In the genomic region with DNA sequence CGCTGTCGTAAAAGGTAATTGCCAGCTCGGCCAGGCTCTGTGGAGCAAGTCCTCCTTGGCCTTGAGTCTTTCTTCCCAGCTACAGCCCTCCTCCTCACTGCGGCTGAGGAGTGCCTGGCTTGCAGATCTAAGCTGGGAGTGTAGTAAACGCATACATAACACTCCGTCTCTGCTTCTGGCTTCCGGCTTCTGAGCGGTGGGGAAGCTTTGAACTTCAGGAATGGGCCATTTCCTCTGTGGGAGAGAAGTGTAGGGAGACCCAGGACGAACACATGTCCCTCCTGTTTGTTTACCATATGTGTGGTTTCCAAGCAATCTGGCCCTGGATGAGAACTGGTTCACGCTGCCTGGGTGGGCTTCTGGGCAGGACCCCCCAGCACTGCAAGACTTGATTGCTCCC, we compare ENCODE assay signal across 26 mouse cellular contexts.
DNase-seq lines count a peak whose midpoint lies in the region; ATAC-seq and TF ChIP-seq lines count a peak whose summit lies in the region.
"Had no signal": no experiment of that assay in that cellular context is flagged by ENCODE, and none has a peak within 500 bp of the region (broad histone marks: within the 10 kb centered on the region; RNA-seq: fewer than 3 reads in every experiment).

No protein-coding gene starts in this region.

- H3K9me3 ChIP-seq in lung, embryonic 14.5 days (ENCODE audit: low read depth, low read length): no peaks in the 10 kb centered on the region
- no peaks in the 10 kb centered on the region for H3K9me3 ChIP-seq in limb, embryonic 14.5 days (ENCODE audit: control insufficient read depth, low read length)
- H3K9me3 ChIP-seq in hindbrain, embryonic 10.5 days: no peaks in the 10 kb centered on the region
- H3K9me3 ChIP-seq: forebrain, embryonic 10.5 days; heart, embryonic 10.5 days; liver, embryonic 15.5 days had no signal

- no peaks in the 10 kb centered on the region for H3K4me1 ChIP-seq in lung, embryonic 14.5 days (ENCODE audit: insufficient read depth)
- peaks cover 7% of the 10 kb centered on the region; the same call in 1 of the 2 replicates for H3K4me1 ChIP-seq in limb, embryonic 14.5 days (ENCODE audit: control insufficient read depth, insufficient read depth, low read length)
- H3K4me1 ChIP-seq in hindbrain, embryonic 10.5 days (replicated peaks): no peaks in the 10 kb centered on the region; the same call in 1 of the 2 replicates
- H3K4me1 ChIP-seq: liver, embryonic 15.5 days had no signal

- 44% methylated on average over 10 of the region's 10 CpGs for WGBS in lung, embryonic 14.5 days
- WGBS in limb, embryonic 14.5 days: 16% methylated on average over 10 of the region's 10 CpGs
- 76% methylated on average over 10 of the region's 10 CpGs for WGBS in hindbrain, embryonic 10.5 days

- no peak overlapping the region for H3K9ac ChIP-seq in lung, embryonic 14.5 days
- H3K9ac ChIP-seq in limb, embryonic 14.5 days (ENCODE audit: low read depth, low read length, severe bottlenecking): no peak overlapping the region
- H3K9ac ChIP-seq: liver, embryonic 15.5 days had no signal

- no peak overlapping the region for H3K27ac ChIP-seq in lung, embryonic 14.5 days (ENCODE audit: low read depth)
- no peak overlapping the region for H3K27ac ChIP-seq in limb, embryonic 14.5 days (replicated peaks; ENCODE audit: low read depth, low read length)
- H3K27ac ChIP-seq in hindbrain, embryonic 10.5 days: no peak overlapping the region
- H3K27ac ChIP-seq: forebrain, embryonic 10.5 days; gastrocnemius, adult 2 months; heart, embryonic 10.5 days; liver, embryonic 15.5 days; stomach, postnatal 0 days had no signal

- no peak overlapping the region for H3K4me2 ChIP-seq in lung, embryonic 14.5 days
- no peak overlapping the region for H3K4me2 ChIP-seq in limb, embryonic 14.5 days (replicated peaks; ENCODE audit: low read depth, low read length, severe bottlenecking)
- H3K4me2 ChIP-seq: liver, embryonic 15.5 days had no signal

- no peak for TF ChIP-seq CTCF in lung, embryonic 14.5 days (IDR thresholded peaks at IDR 0.05; ENCODE audit: low read depth)

- ATAC-seq in lung, embryonic 14.5 days (ENCODE audit: insufficient read depth): peak; percentile 79
- peak; percentile 19; the same call in 1 of the 2 replicates for ATAC-seq in limb, embryonic 14.5 days (ENCODE audit: low FRiP score, low read depth)
- ATAC-seq: forebrain, embryonic 16.5 days had no signal

- TF ChIP-seq POLR2A in limb, embryonic 14.5 days (IDR thresholded peaks at IDR 0.05; ENCODE audit: borderline replicate concordance, extremely low read depth, insufficient read depth, insufficient read length): no peak

- peak; percentile 59 for DNase-seq in lung, embryonic 14.5 days
- DNase-seq in lung, postnatal 14 days: no peak
- peak; percentile 87 for DNase-seq in R1 (ENCODE audit: low read depth, low spot score)
- peak; percentile 20 for DNase-seq in hindlimb bud, embryonic 11.5 days (ENCODE audit: extremely low spot score, low read depth, low spot score)
- no peak for DNase-seq in limb, embryonic 14.5 days (ENCODE audit: low spot score)
- no peak for DNase-seq in heart, adult 18-20 months
- no peak for DNase-seq in adrenal gland, adult 18-20 months (ENCODE audit: low spot score in 2 of 2)
- DNase-seq in hindbrain, embryonic 10.5 days (ENCODE audit: low spot score): no peak
- DNase-seq: adrenal gland, adult 2 months; B cell, adult 2 months; cerebellum, adult 18-20 months; cerebellum, postnatal 25 days; gastrocnemius, adult 2 months; kidney, adult 9 months; kidney, postnatal 36 days; layer of hippocampus, postnatal 36 days; liver; lung, postnatal 36 days; midbrain, embryonic 14.5 days had no signal

- no peaks in the 10 kb centered on the region for H3K27me3 ChIP-seq in lung, embryonic 14.5 days (ENCODE audit: insufficient read depth, low read length)
- H3K27me3 ChIP-seq in limb, embryonic 14.5 days (ENCODE audit: control insufficient read depth, insufficient read depth, low read length): no peaks in the 10 kb centered on the region
- no peaks in the 10 kb centered on the region for H3K27me3 ChIP-seq in hindbrain, embryonic 10.5 days (ENCODE audit: insufficient read depth, poor library complexity, severe bottlenecking)
- H3K27me3 ChIP-seq: CH12.LX; liver, embryonic 15.5 days had no signal

- no peak overlapping the region for H3K4me3 ChIP-seq in lung, embryonic 14.5 days (ENCODE audit: low read depth, low read length)
- no peak overlapping the region for H3K4me3 ChIP-seq in limb, embryonic 14.5 days (replicated peaks; ENCODE audit: low read length)
- H3K4me3 ChIP-seq in hindbrain, embryonic 10.5 days: no peak overlapping the region
- H3K4me3 ChIP-seq: forebrain, embryonic 10.5 days; gastrocnemius, adult 2 months; heart, embryonic 10.5 days; liver, embryonic 15.5 days; megakaryocyte, embryonic 14.5 days had no signal

- no peaks in the 10 kb centered on the region for H3K36me3 ChIP-seq in lung, embryonic 14.5 days (ENCODE audit: insufficient read depth)
- no peaks in the 10 kb centered on the region for H3K36me3 ChIP-seq in limb, embryonic 14.5 days (ENCODE audit: control insufficient read depth, insufficient read depth, low read length)
- no peaks in the 10 kb centered on the region for H3K36me3 ChIP-seq in hindbrain, embryonic 10.5 days
- H3K36me3 ChIP-seq: forebrain, embryonic 10.5 days; heart, embryonic 10.5 days; liver, embryonic 15.5 days had no signal

Comparison
In these comparisons a context has a peak if more than half of its experiments do, and no peak if none do; other contexts are left out.
1. DNase-seq: peak in lung, embryonic 14.5 days (single experiment), R1 (single experiment) and hindlimb bud, embryonic 11.5 days (single experiment); none in lung, postnatal 14 days (single experiment), limb, embryonic 14.5 days (single experiment), heart, adult 18-20 months (0 of 2), adrenal gland, adult 18-20 months (0 of 2) and hindbrain, embryonic 10.5 days (single experiment).